Mouse (Mus musculus): ENCODE measurements around the gene Adcy1.

DNA sequence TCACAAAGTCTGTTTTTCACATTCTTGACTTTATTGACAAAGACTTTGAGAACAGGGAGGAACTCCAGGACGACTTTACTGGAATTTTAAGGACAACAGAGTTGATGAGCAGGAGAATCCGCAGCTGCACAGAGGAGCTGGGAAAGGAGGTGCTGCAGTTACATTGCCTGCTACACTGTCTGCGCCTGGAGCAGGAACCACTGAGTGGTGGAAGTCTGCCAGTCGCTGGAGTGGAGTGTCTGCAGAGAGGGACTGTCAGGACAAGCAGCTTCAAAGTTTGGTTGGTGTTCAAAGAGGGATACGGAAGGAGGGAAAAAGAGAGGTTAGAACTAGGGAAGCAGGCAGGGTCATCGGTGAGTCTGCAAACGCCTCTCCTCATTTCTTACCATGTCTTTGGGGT lies 23.6 kb upstream of the Adcy1 start:
- no peak for TF ChIP-seq EP300 (IDR thresholded peaks at IDR 0.05; ENCODE audit: low read depth)
- TF ChIP-seq CTCF (IDR thresholded peaks at IDR 0.05; ENCODE audit: low read depth): no peak
